Mouse (Mus musculus) brain, adult 10 weeks (tissue): ENCODE data around the gene Fam20c. TPM values are rescaled to one million over a fixed set of nuclear protein-coding genes. Genes with fewer than 3 reads are reported as not detected.

Experiments
- polyA plus RNA-seq: library from polyadenylated mRNA; stranded (reverse); fragments of 350-450 nt; fragmentation: Illumina TruSeq; extraction: RNeasy Lipid Tissue Mini Kit (QIAGEN cat#74804); gene quantifications from one replicate; pipeline ENCODE4 v1.2.3, GENCODE M21; 2015; ENCODE audit warnings: low read depth, low replicate concordance

The Fam20c gene
- 35.5 TPM for polyA plus RNA-seq

DNA sequence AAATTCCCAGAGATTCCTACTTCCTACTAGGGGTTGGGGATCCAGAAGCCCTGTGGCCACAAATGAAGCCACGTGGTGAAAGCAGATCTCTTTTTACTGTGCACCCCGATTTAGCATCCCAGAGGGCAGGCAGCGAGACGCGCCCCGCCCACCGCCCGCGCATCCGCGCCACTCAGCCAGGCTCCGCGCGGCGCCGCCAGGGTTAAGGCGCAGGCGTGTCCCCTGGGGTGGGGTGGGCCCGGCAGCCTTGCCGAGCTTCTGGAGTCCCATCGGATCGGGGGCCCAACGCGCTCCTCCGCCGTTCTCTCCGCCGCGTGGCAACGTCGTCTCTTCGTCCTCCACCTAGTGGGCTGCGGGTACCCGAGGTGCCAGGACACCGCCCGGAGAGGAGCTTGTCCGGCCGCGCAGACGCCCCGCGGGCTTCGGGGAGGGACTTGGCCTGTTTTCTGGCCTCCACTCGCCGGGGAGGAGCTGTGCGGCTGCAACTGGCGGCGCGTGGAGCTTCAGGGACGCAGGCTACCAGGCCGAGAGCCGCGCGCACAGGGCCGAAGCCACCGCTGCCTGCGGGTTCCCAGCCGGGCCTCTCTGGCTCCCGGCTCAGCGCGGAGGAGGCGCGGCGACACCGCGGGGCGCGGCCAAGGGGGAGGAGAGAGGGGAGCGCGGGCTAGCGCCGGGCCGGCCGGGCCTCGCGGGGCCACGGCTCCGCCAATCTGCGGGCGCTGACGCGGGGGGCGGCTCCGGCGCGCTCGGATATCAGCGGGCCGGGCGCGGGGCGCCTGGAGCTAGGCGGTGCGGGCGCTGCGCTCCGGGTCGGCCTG, at the start of gene Fam20c:
Gene Fam20c, plus strand, starts transcription at position 212 of the 818 bp plus-strand sequence.

GRCm38 (mm10) chr5:138819780-138820179, 65.5 kb downstream of the Fam20c start, which contains the start of gene Gm5294:
TSS of gene Gm5294 (plus strand) at chr5:138820080.

Other genes with a start within 250 kb of the Fam20c start
- not detected for gene 1700123K08Rik, start 189.8 kb upstream of the Fam20c start, polyA plus RNA-seq
- 33.6 TPM for gene Zfp68, start 134.8 kb upstream of the Fam20c start, polyA plus RNA-seq
- 14.8 TPM for gene A430033K04Rik, start 131.7 kb upstream of the Fam20c start, polyA plus RNA-seq
- gene Gm5294, start 65.6 kb downstream of the Fam20c start, polyA plus RNA-seq = not detected
- gene Pdgfa, start 242.9 kb downstream of the Fam20c start, polyA plus RNA-seq = 42.5 TPM